Mouse (Mus musculus): ENCODE results near the gene Agpat3. TPM values are rescaled to one million over a fixed set of nuclear protein-coding genes. Genes with fewer than 3 reads are reported as not detected.

Gene Agpat3
- polyA plus RNA-seq, 1 experiment from 2014 or later, result 68.1 TPM

DNA sequence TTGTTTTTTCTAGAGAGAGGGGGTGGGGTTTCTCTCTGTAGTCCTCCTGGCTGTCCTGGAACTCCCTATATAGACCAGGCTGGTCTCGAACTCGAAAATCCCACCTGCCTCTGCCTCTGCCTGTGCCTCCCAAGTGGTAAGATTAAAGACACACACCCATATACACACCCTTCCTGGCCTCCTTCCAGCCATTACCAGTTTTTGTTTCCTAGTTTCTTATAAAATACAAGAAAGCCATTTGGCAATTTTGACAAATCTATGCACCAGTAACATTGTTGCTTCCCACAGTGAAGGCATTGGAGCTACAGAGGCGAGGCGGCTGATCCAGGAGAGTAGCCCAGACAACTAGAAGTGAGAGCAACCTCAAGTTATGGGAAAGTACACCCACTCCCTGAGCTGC lies 6.0 kb upstream of the Agpat3 start:
- WGBS, result 81% methylated on average over 4 of the region's 4 CpGs
- H3K27ac ChIP-seq, result no peak overlapping the region
- H3K9me3 ChIP-seq, result no peaks in the 10 kb centered on the region
- H3K4me2 ChIP-seq, result no peak overlapping the region
- no peak for ATAC-seq (ENCODE audit: borderline replicate concordance, extremely low read depth, low FRiP score, low TSS enrichment)
- H3K9ac ChIP-seq, result no peak overlapping the region
- no peak overlapping the region for H3K4me3 ChIP-seq
- H3K4me1 ChIP-seq, result 0 out of 2 replicates have a peak, but pooled peaks cover 3% of the 10 kb centered on the region
- no peaks in the 10 kb centered on the region for H3K27me3 ChIP-seq
- no peaks in the 10 kb centered on the region for H3K36me3 ChIP-seq

- ATAC-seq (ENCODE audit: borderline replicate concordance, extremely low read depth, low FRiP score, low TSS enrichment), result no peak
- H3K36me3 ChIP-seq, result no peaks in the 10 kb centered on the region
- H3K4me3 ChIP-seq, result no peak overlapping the region
- H3K9me3 ChIP-seq, result no peaks in the 10 kb centered on the region
- H3K27ac ChIP-seq, result no peak overlapping the region
- H3K9ac ChIP-seq, result no peak overlapping the region
- H3K4me2 ChIP-seq, result no peak overlapping the region
- H3K27me3 ChIP-seq, result no peaks in the 10 kb centered on the region
- 84% methylated on average over 5 of the region's 5 CpGs for WGBS
- 0 out of 2 replicates have a peak, but pooled peaks cover 3% of the 10 kb centered on the region for H3K4me1 ChIP-seq
Observed at GRCm38 (mm10) chr10:78357742-78358141, 5.5 kb upstream of the Agpat3 start.

GRCm38 (mm10) chr10:78355931-78356593 lies 3.8 kb upstream of the Agpat3 start:
- Histone ChIP-seq H3K4me3 (no peak overlapping the region), H3K9ac (no peak overlapping the region), H3K27ac (0 out of 2 replicates have a peak overlapping the region, but pooled peaks have one; percentile 56), H3K36me3 (no peaks in the 10 kb centered on the region), H3K27me3 (no peaks in the 10 kb centered on the region), H3K9me3 (no peaks in the 10 kb centered on the region), H3K4me1 (peaks cover 8% of the 10 kb centered on the region), H3K4me2 (no peak overlapping the region)
- 41% methylated on average over 1 of the region's 1 CpGs for WGBS
- ATAC-seq (ENCODE audit: borderline replicate concordance, extremely low read depth, low FRiP score, low TSS enrichment), result no peak

DNA sequence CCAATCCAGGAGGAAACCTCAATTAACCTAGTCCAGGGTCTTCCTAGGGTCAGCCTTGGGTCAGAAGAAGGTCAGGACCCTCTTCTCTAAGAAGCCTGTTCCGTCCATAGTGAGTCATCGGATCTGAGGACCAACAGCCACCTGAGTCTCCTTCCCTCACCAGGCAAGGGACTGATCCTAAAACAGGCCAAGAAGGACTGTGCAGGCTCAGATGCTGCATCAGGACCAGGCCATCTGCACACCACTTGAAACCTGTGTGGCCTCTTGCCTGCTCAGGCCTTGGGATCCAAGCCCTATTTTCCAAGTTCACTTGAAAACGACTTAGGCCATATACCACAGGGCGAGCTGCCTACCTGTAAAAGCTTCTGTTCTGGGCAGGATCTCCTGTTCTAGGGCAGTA lies 907 bp upstream of the Agpat3 start:
- Histone ChIP-seq H3K4me1 (peaks cover 20% of the 10 kb centered on the region), H3K27me3 (no peaks in the 10 kb centered on the region), H3K4me2 (0 out of 2 replicates have a peak overlapping the region, but pooled peaks have one; percentile 92), H3K27ac (no peak overlapping the region), H3K9me3 (no peaks in the 10 kb centered on the region), H3K9ac (no peak overlapping the region), H3K4me3 (no peak overlapping the region), H3K36me3 (no peaks in the 10 kb centered on the region)
- no peak for ATAC-seq (ENCODE audit: borderline replicate concordance, extremely low read depth, low FRiP score, low TSS enrichment)
- 74% methylated on average over 4 of the region's 4 CpGs for WGBS

GRCm38 (mm10) chr10:78352666-78353030 lies 359 bp upstream of the Agpat3 start:
- WGBS, result 17% methylated on average over 8 of the region's 8 CpGs
- Histone ChIP-seq H3K9ac (peak overlapping the region; percentile 100), H3K27ac (peak overlapping the region; percentile 71), H3K36me3 (no peaks in the 10 kb centered on the region), H3K4me2 (peak overlapping the region; percentile 92), H3K9me3 (no peaks in the 10 kb centered on the region), H3K4me1 (peaks cover 20% of the 10 kb centered on the region), H3K4me3 (peak overlapping the region; percentile 97), H3K27me3 (no peaks in the 10 kb centered on the region)
- peak; percentile 20; the same call in 1 of the 2 replicates for ATAC-seq (ENCODE audit: borderline replicate concordance, extremely low read depth, low FRiP score, low TSS enrichment)

- no peak for ATAC-seq (ENCODE audit: borderline replicate concordance, extremely low read depth, low FRiP score, low TSS enrichment)
- H3K27me3 ChIP-seq, result no peaks in the 10 kb centered on the region
- peak overlapping the region; percentile 100 for H3K9ac ChIP-seq
- H3K36me3 ChIP-seq, result no peaks in the 10 kb centered on the region
- peak overlapping the region; percentile 71 for H3K27ac ChIP-seq
- 1% methylated on average over 13 of the region's 13 CpGs for WGBS
- H3K4me3 ChIP-seq, result peak overlapping the region; percentile 97
- peaks cover 18% of the 10 kb centered on the region for H3K4me1 ChIP-seq
- no peaks in the 10 kb centered on the region for H3K9me3 ChIP-seq
- H3K4me2 ChIP-seq, result peak overlapping the region; percentile 92
Observed at GRCm38 (mm10) chr10:78351564-78351886, 764 bp downstream of the Agpat3 start.

- H3K4me2 ChIP-seq, result peak overlapping the region; percentile 92
- peak overlapping the region; percentile 97 for H3K4me3 ChIP-seq
- H3K4me1 ChIP-seq, result peaks cover 17% of the 10 kb centered on the region
- peak overlapping the region; percentile 100 for H3K9ac ChIP-seq
- H3K27ac ChIP-seq, result no peak overlapping the region
- WGBS, result 23% methylated on average over 6 of the region's 6 CpGs
- no peak for ATAC-seq (ENCODE audit: borderline replicate concordance, extremely low read depth, low FRiP score, low TSS enrichment)
- H3K36me3 ChIP-seq, result no peaks in the 10 kb centered on the region
- H3K27me3 ChIP-seq, result no peaks in the 10 kb centered on the region
- no peaks in the 10 kb centered on the region for H3K9me3 ChIP-seq
Observed at GRCm38 (mm10) chr10:78350796-78351556, 1.3 kb downstream of the Agpat3 start.

GRCm38 (mm10) chr10:78349464-78350165 lies 2.7 kb downstream of the Agpat3 start:
- no peaks in the 10 kb centered on the region for H3K36me3 ChIP-seq
- no peak overlapping the region for H3K4me3 ChIP-seq
- H3K27me3 ChIP-seq, result no peaks in the 10 kb centered on the region
- ATAC-seq (ENCODE audit: borderline replicate concordance, extremely low read depth, low FRiP score, low TSS enrichment), result no peak
- peaks cover 17% of the 10 kb centered on the region for H3K4me1 ChIP-seq
- no peak overlapping the region for H3K27ac ChIP-seq
- H3K9ac ChIP-seq, result no peak overlapping the region
- H3K9me3 ChIP-seq, result no peaks in the 10 kb centered on the region
- WGBS, result 67% methylated on average over 15 of the region's 15 CpGs
- no peak overlapping the region for H3K4me2 ChIP-seq

- WGBS, result 89% methylated on average over 5 of the region's 5 CpGs
- Histone ChIP-seq H3K36me3 (no peaks in the 10 kb centered on the region), H3K9ac (no peak overlapping the region), H3K27ac (no peak overlapping the region), H3K9me3 (no peaks in the 10 kb centered on the region), H3K4me3 (no peak overlapping the region), H3K4me1 (peaks cover 17% of the 10 kb centered on the region), H3K4me2 (no peak overlapping the region), H3K27me3 (no peaks in the 10 kb centered on the region)
- no peak for ATAC-seq (ENCODE audit: borderline replicate concordance, extremely low read depth, low FRiP score, low TSS enrichment)
Observed at GRCm38 (mm10) chr10:78348211-78348610, 4.1 kb downstream of the Agpat3 start.

DNA sequence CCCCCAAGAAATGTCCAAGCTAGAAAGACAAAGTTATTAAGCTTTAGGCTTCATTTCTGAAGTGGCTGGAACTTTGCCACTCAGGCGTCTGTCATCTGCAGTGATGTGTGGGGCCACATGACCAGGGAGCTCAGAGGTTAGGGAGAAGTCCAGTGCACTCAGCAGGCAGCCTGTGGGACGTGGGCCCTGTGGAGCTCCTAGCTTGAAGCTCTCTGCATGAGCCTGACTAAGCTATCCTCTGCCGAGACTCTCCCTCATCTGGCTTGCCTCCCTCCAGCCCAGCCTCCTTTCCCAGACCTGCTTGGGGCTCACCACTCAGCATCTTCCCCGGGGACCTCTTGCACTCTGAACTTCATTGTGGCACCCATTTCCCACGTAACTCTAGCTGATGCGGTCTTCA lies 4.8 kb downstream of the Agpat3 start:
- peaks cover 17% of the 10 kb centered on the region for H3K4me1 ChIP-seq
- H3K9ac ChIP-seq, result no peak overlapping the region
- no peak for ATAC-seq (ENCODE audit: borderline replicate concordance, extremely low read depth, low FRiP score, low TSS enrichment)
- no peaks in the 10 kb centered on the region for H3K27me3 ChIP-seq
- H3K27ac ChIP-seq, result no peak overlapping the region
- WGBS, result 76% methylated on average over 6 of the region's 6 CpGs
- H3K36me3 ChIP-seq, result no peaks in the 10 kb centered on the region
- H3K4me3 ChIP-seq, result no peak overlapping the region
- H3K4me2 ChIP-seq, result no peak overlapping the region
- H3K9me3 ChIP-seq, result no peaks in the 10 kb centered on the region

GRCm38 (mm10) chr10:78345466-78345865 lies 6.8 kb downstream of the Agpat3 start:
- no peak for ATAC-seq (ENCODE audit: borderline replicate concordance, extremely low read depth, low FRiP score, low TSS enrichment)
- H3K4me2 ChIP-seq, result no peak overlapping the region
- no peak overlapping the region for H3K4me3 ChIP-seq
- no peaks in the 10 kb centered on the region for H3K36me3 ChIP-seq
- 74% methylated on average over 2 of the region's 2 CpGs for WGBS
- H3K27me3 ChIP-seq, result no peaks in the 10 kb centered on the region
- H3K9ac ChIP-seq, result no peak overlapping the region
- H3K4me1 ChIP-seq, result peaks cover 6% of the 10 kb centered on the region; the same call in 1 of the 2 replicates
- no peaks in the 10 kb centered on the region for H3K9me3 ChIP-seq
- no peak overlapping the region for H3K27ac ChIP-seq

DNA sequence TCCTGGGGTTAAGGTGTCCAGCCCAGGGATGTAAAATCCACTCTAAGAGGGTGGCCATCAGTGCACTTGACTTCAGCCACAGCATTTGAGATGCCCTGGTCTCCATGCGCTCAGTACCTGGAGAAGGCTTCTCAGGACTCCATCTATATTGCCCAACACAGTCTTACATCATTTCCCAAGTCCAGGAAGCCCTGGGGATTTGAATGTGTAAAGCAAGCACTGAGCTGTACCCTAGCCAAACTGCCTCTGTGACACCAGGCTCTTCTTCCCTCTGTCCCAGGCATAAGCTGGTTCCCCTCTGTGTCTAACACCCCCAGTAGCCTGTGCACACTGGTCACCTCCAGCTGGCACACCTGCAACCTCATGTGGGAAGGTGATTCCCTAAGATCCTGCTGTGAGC lies 10.2 kb downstream of the Agpat3 start:
- Histone ChIP-seq H3K36me3 (no peaks in the 10 kb centered on the region), H3K4me3 (no peak overlapping the region), H3K9ac (no peak overlapping the region), H3K27ac (no peak overlapping the region), H3K4me2 (no peak overlapping the region), H3K27me3 (no peaks in the 10 kb centered on the region), H3K9me3 (no peaks in the 10 kb centered on the region), H3K4me1 (no peaks in the 10 kb centered on the region)
- ATAC-seq (ENCODE audit: borderline replicate concordance, extremely low read depth, low FRiP score, low TSS enrichment), result no peak
- WGBS, result 100% methylated on average over 1 of the region's 1 CpGs

All from lung, embryonic 15.5 days (tissue).